Comparison of ENCODE assay signal across 33 mouse cellular contexts in genomic region chr4:16302135-16302534, GRCm38 (mm10).
"Had no signal": no experiment of that assay in that cellular context is flagged by ENCODE, and none has a peak within 500 bp of the region (broad histone marks: within the 10 kb centered on the region; RNA-seq: fewer than 3 reads in every experiment).

No protein-coding gene starts in this region.

- H3K4me2 ChIP-seq: heart, embryonic 11.5 days; heart, embryonic 12.5 days; heart, embryonic 13.5 days; heart, embryonic 15.5 days; hindbrain, embryonic 12.5 days; hindbrain, embryonic 13.5 days; intestine, embryonic 15.5 days; kidney, embryonic 15.5 days had no signal

- H3K4me1 ChIP-seq: heart, embryonic 10.5 days; heart, embryonic 12.5 days; heart, embryonic 13.5 days; heart, embryonic 15.5 days; hindbrain, embryonic 10.5 days; hindbrain, embryonic 12.5 days; hindbrain, embryonic 13.5 days; intestine, embryonic 15.5 days; kidney, embryonic 15.5 days had no signal

- H3K9me3 ChIP-seq: heart, embryonic 10.5 days; heart, embryonic 12.5 days; heart, embryonic 13.5 days; heart, embryonic 15.5 days; hindbrain, embryonic 10.5 days; hindbrain, embryonic 12.5 days; hindbrain, embryonic 13.5 days; intestine, embryonic 15.5 days; kidney, embryonic 15.5 days had no signal

- H3K4me3 ChIP-seq: heart, embryonic 10.5 days; heart, embryonic 12.5 days; heart, embryonic 13.5 days; heart, embryonic 15.5 days; hindbrain, embryonic 10.5 days; hindbrain, embryonic 12.5 days; hindbrain, embryonic 13.5 days; intestine, embryonic 15.5 days; kidney, embryonic 15.5 days; layer of hippocampus, adult 2 months had no signal

- H3K27me3 ChIP-seq: heart, embryonic 12.5 days; heart, embryonic 13.5 days; heart, embryonic 15.5 days; hindbrain, embryonic 12.5 days; hindbrain, embryonic 13.5 days; intestine, embryonic 15.5 days; kidney, embryonic 15.5 days had no signal

- H3K27ac ChIP-seq: heart, embryonic 10.5 days; heart, embryonic 13.5 days; heart, embryonic 15.5 days; hindbrain, embryonic 10.5 days; hindbrain, embryonic 12.5 days; hindbrain, embryonic 13.5 days; hindbrain, postnatal 0 days; intestine, embryonic 15.5 days; kidney, embryonic 15.5 days; kidney, postnatal 0 days; layer of hippocampus, adult 2 months had no signal

- H3K9ac ChIP-seq: heart, embryonic 12.5 days; heart, embryonic 13.5 days; heart, embryonic 15.5 days; hindbrain, embryonic 12.5 days; hindbrain, embryonic 13.5 days; intestine, embryonic 15.5 days; kidney, embryonic 15.5 days had no signal

- DNase-seq: heart, postnatal 10 days; heart, postnatal 14 days; heart, postnatal 36 days; heart, postnatal 4 days; kidney, adult 11 months; kidney, adult 18-20 months; kidney, adult 2 months; kidney, adult 8-10 months; kidney, adult 9 months; kidney, postnatal 10 days; kidney, postnatal 14 days; kidney, postnatal 25 days; kidney, postnatal 36 days; kidney, postnatal 4 days; layer of hippocampus, adult 9-11 months; layer of hippocampus, postnatal 36 days had no signal

- H3K36me3 ChIP-seq: heart, embryonic 10.5 days; heart, embryonic 12.5 days; heart, embryonic 13.5 days; heart, embryonic 15.5 days; hindbrain, embryonic 10.5 days; hindbrain, embryonic 12.5 days; hindbrain, embryonic 13.5 days; intestine, embryonic 15.5 days; kidney, embryonic 15.5 days had no signal

- ATAC-seq: hindbrain, embryonic 16.5 days; hindbrain, postnatal 0 days; inflammation-experienced regulatory T-cells, adult 6 months; intestine, embryonic 15.5 days; intestine, embryonic 16.5 days; intestine, postnatal 0 days had no signal
